Mouse (Mus musculus) layer of hippocampus, postnatal 25 days (tissue): ENCODE data around the gene Cep112. TPM values are rescaled to one million over a fixed set of nuclear protein-coding genes. Genes with fewer than 3 reads are reported as not detected.
A peak's percentile ranks its signal among the peaks of the same experiment; 100 is the strongest.

ENCODE experiments used
- DNase-seq, 2 experiments: peaks; one replicate each; pipeline ENCODE4 v3.0.0; 2022; ENCODE audit warnings: mixed read lengths in 2 of 2, low spot score in 1 of 2; ENCODE audit errors: extremely low spot score in 1 of 2
- total RNA-seq, 2 experiments: library from RNA; stranded (reverse); gene quantifications; 2 replicates each; pipeline ENCODE4 v1.2.3; 2021

The Cep112 gene
- total RNA-seq, 2 experiments from 2014 or later = 12.5 to 18.1 TPM

DNA sequence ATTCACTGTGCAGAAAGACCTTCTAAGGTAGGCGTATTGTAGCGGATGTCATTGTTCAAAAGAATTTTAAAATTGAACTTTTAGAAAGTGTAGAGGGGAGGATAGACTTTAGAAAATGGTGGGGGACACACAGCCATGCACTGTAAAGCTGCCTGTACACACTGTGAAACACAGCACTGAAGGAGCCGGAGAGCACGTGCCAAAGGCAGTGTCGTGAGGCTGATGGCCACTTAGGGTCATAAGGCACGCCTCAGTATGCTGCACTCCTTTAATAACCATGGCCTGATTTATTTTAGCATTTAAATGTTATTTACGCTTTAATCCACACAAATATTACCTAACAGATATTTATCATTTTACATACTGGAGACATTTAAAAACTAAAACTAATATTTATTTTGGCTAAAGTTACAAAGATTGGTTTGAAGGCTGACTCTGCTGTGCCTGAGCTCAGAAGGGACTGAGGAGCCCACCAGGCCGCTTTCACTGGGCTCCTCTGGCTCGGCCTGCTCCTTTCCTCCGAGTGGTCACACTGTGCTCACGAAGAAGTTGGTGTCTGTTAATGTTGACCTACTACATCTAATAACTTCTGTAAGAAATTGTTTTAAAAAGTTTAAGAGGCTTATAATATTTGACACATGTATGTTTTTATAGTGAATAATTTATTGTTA lies 19.0 kb downstream of the Cep112 start:
- no peak for DNase-seq

DNA sequence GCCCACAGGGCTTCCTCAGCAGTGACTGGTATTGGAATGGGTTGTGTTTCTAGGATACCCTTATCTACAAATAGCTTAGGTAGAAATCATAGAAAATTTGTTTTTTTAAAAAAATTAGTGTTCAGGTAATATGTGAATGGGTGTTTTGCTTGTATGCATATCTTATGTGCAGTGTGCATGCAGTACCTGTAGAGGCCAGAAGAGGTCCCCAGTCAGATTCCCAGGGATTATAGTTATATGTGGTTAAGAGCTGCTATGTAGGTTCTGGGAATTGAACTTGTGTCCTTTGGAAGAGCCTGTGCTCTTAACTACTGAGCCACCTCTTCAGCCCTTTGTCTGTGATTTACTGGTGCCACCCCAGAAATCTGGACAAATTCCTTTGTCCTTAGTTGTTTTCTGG lies 22.2 kb downstream of the Cep112 start:
- peak in 1 of 2 experiments; percentile 17 for DNase-seq

GRCm38 (mm10) chr11:108449811-108450210 lies 24.8 kb downstream of the Cep112 start:
- DNase-seq = peak; percentile 57 to 94

- DNase-seq = no peak
These were observed 34.6 kb downstream of the Cep112 start for GRCm38 (mm10) chr11:108459599-108459998.

- DNase-seq = no peak
These were observed 39.1 kb downstream of the Cep112 start for GRCm38 (mm10) chr11:108464138-108464537.

DNA sequence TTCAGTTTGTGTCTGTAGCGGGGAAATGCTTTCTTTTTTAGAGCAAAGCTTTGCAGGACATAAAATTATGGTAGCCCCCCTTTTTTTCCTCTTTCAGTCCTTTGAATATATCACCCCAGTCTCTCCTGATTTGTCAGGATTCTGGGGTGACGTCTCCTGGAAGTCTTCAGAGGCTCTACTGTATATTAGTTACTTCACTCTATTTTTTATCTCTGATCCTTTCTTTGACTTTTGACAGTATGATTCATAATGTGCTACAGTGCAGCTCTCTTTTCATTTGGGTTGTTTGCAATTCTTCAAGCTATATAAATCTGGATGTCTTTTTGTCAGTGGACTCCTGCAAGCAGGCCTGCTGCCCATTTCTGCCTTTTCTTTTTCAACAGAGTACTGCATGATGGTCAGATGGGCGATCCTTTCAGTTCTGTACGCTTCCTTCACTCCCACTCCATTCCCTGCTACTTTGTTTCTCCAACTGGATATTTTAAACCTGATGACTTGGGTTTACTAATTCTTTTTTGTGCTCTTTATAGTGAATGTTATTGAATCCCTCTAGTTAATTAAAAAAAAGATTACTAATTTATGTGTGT lies 39.8 kb downstream of the Cep112 start:
- DNase-seq = no peak

DNA sequence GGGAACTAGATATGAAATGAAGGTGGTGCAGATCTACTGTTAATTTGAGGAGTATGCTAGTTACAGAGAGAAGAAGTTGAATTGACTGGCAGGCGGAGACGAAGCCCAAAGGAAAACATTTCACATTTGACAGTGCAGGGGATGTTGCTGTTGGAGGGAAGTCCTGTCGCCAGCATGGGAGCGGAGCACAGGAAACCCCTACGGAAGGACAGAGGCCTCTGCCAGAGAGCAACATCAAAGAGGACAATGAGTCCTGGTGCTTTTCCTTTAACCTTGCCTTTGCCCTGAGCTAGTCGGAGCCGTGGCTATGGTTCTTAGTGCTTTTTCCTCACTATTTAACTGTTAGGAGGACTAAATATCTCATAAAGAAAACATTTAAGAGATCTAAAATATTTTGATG lies 50.7 kb downstream of the Cep112 start:
- DNase-seq = no peak

DNA sequence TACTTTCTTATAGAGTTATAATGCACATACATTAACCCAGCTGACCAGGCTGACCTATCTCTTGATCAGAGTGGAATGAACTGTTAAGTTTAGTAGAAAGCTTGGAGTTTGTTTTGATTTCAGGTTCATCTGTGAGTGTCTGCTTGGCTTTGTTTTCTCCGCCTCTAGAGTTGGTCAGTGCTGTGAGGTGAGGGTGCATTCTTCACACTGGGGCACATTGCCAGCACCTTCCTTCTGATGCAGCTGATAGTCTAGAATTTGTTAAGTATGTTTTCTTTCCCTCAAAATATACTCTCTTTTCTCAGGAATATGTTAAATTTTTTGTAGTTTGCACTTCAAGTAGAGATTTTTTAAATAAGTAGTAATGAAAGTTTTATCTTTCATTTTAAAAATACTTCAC lies 51.2 kb downstream of the Cep112 start:
- DNase-seq = no peak

- DNase-seq = no peak
These were observed 59.0 kb downstream of the Cep112 start for GRCm38 (mm10) chr11:108483976-108484375.

GRCm38 (mm10) chr11:108488256-108488655 lies 63.3 kb downstream of the Cep112 start:
- no peak for DNase-seq

DNA sequence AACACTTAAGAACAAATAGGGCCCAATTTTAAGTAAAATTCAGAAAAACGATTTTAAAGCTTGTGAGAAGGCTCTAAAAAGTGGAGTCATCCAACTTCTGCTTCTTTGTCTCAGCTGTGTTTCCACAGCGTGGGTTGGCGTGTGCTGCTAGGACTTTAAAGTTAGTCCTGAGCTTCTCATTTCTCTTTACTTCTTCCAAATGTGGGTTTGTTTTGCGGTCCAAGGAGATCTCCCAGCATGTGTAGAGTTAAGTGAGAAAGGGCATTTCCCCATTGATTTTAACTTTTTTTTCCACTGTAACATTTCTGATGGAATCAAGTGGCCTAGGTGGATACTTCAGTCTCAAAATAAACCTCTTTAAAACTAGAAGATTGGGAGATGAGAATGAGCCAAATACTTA lies 64.9 kb downstream of the Cep112 start:
- no peak for DNase-seq

GRCm38 (mm10) chr11:108508190-108508589 lies 83.2 kb downstream of the Cep112 start:
- DNase-seq = no peak

- no peak for DNase-seq
These were observed 102.9 kb downstream of the Cep112 start for GRCm38 (mm10) chr11:108527725-108528363.

DNA sequence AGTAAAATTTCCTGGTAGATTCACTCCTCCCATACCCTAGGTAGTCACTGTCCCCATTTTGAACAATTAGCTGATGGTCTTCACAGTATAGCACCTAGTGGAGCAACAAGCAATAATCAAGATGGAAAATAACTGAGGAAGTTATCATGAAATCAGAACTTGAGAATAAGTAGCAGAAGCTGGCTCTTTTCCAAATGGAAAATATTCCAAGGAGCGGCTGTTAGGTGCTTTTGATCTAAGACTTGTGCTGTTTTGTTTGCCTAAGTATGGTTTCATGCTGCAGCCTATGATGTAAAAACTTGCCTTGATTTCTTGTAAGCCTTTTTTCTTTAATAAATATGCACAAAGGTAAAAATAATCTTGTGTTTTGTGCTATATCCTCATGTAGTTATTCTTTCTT lies 107.9 kb downstream of the Cep112 start:
- no peak for DNase-seq

DNA sequence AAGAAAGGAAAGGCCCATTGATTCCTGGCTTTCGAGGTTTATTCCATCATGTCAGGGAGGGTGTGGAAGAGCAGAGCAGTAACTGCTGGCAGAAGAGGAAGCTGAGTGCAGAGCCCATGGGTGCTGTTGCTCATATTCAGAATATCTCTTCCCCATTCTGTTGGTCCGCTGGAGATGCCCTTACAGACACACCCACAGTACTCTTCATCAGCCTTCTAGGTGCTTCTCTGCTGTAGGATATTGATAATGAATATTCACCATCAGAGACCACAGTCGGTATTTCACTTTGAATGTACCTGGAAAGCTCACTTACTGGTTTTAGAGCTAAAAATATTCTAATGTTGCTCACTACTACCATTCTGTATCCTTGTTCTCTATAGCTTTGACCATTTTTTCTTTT lies 109.0 kb downstream of the Cep112 start:
- no peak for DNase-seq

DNA sequence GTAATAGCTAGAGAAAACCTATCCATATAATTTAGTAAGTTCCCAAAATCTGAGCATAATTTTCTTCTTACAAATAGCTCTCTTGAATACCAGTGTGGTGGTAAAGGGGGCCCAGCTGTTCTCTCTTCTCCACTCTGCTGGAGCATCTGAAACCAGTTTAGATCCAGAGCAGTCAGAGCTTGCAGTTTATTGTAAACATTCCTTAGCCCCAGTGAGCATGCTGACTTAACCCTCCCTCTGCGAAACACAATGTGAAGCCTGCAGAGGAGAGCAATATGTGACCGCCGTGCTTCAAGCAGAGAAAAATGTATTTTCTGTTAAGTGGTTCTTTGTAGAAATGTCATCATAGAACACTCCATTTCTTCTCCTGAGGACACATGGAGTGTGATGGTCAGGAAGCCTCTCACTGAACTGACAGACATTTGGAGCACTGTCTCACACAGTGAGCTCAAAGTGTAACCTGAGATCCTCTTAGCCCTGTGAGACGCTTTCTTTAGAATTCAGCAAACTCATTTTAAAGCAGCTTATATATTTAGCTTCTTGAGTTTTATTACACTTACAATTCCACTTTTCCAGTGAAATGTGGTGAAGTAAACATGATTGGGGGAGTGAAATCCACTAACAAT lies 128.1 kb downstream of the Cep112 start:
- no peak for DNase-seq

DNA sequence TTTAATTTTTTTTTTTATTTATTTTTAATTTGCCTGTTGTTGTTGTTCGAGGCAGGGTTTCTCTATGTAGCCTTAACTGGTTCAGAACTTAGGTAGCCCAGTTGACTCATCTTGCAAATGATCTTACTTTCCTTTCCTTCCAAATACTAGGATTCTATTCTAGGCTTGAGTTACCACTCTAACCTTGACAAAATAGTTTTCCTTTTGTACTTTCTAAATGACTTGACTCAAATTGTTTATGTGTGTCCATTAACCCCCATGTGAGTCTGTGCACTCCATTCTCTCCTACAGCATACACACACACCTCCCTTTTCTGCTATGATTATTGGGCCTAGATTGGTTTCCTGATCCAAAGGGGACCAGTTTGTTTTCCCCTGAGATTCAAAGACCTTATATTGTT lies 128.9 kb downstream of the Cep112 start:
- no peak for DNase-seq

DNA sequence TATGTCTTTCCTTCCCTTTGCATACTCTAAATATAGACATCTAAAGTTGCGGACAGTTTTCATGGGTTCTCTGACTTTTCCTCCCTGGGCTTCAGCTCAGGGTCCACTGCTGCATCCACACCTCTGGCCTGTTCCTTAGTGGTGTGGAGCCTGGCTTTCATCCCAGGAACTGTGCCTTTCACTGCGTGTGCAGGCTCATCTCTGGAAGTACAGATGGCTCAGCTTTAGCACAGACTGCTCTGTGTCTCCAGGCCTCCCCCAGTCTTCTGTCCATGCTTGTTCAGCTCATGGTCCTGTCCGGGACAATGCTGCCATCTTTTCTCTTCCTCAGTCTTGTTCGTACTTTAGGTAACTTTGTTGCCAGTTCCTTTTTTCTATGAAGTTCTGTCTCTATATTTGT lies 133.6 kb downstream of the Cep112 start:
- DNase-seq = no peak

GRCm38 (mm10) chr11:108559506-108559905 lies 134.5 kb downstream of the Cep112 start:
- no peak for DNase-seq

- DNase-seq = no peak
These were observed 137.1 kb downstream of the Cep112 start for GRCm38 (mm10) chr11:108562076-108562475.

DNA sequence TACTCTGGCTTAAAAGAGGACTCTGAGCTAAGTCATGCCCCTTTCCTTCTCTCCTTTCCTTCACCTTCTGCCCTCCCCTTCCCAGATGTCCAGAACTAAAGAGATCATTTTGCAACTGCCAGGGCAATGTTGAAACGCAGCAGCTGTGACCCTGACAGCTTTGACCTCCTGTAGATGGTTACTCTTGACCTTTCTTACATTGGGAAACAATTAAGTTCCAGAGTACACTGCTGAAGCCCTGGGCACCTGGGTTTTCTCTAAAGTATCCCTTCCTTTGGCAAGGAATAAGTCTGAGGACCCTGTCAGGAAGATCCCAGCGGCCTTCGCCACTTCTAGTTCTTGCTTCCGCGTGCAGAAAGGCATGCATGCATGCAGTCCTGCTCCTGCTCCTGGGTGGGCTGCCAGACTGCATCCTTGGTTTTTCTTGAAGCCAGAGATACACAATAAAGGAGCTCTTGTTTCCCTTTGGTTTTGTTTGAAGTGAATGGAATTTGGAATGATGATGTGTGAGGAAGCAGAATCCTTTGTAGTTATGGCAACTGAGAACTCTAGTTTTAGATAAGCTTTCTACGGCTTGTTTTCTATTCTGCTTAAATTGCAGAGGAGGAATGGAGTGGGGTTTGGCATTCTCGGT lies 161.7 kb downstream of the Cep112 start:
- no peak for DNase-seq
